In genomic region chr1:106210461-106210860, GRCm38 (mm10) we compare ENCODE assay signal across 23 mouse cellular contexts.
"Had no signal": no experiment of that assay in that cellular context is flagged by ENCODE, and none has a peak within 500 bp of the region (broad histone marks: within the 10 kb centered on the region; RNA-seq: fewer than 3 reads in every experiment).

No protein-coding gene starts in this region.

- H3K4me3 ChIP-seq: gastrocnemius, adult 2 months; heart, adult 2 months; heart, embryonic 13.5 days; heart, embryonic 15.5 days; hindbrain, embryonic 13.5 days; hindbrain, embryonic 15.5 days; kidney, embryonic 15.5 days; limb, embryonic 13.5 days; limb, embryonic 15.5 days; liver, embryonic 12.5 days had no signal

- H3K4me2 ChIP-seq: heart, embryonic 11.5 days; heart, embryonic 13.5 days; heart, embryonic 15.5 days; hindbrain, embryonic 13.5 days; hindbrain, embryonic 15.5 days; kidney, embryonic 15.5 days; limb, embryonic 13.5 days; limb, embryonic 15.5 days; liver, embryonic 12.5 days had no signal

- DNase-seq: gastrocnemius, adult 2 months; gastrocnemius, postnatal 10 days; gastrocnemius, postnatal 36 days; heart, adult 2 months; heart, postnatal 14 days; heart, postnatal 36 days; kidney, adult 11 months; kidney, adult 2 months; kidney, adult 9 months; kidney, postnatal 14 days; kidney, postnatal 36 days; layer of hippocampus, adult 9-11 months; layer of hippocampus, postnatal 36 days; left cerebral cortex, postnatal 4 days had no signal

- H3K36me3 ChIP-seq: heart, embryonic 13.5 days; heart, embryonic 15.5 days; hindbrain, embryonic 13.5 days; hindbrain, embryonic 15.5 days; kidney, embryonic 15.5 days; limb, embryonic 13.5 days; limb, embryonic 15.5 days; liver, embryonic 12.5 days had no signal

- H3K27me3 ChIP-seq: heart, embryonic 13.5 days; heart, embryonic 15.5 days; hindbrain, embryonic 13.5 days; hindbrain, embryonic 15.5 days; kidney, embryonic 15.5 days; limb, embryonic 13.5 days; limb, embryonic 15.5 days; liver, embryonic 12.5 days had no signal
